Mouse (Mus musculus) hindbrain, postnatal 0 days (tissue): ENCODE measurements at regions not wholly inside any gene's neighbourhood (a gene's known extent, or its start where the extent isn't known, plus 50 kb on each side); places are given as distances from the start of the nearest gene placed in this dataset.
A peak's percentile ranks its signal among the peaks of the same experiment; 100 is the strongest.

Source experiments
- ATAC-seq: fragments of 200-750 bp; cut with Nextera tagmentation; 2 replicates; pipeline ENCODE4 v1.8.0; 2017; ENCODE audit warnings: mild to moderate bottlenecking, moderate TSS enrichment, moderate library complexity
- DNase-seq: peaks from one replicate; pipeline ENCODE4 v3.0.0-alpha.2; 2015; ENCODE audit warnings: low spot score
- H3K27ac ChIP-seq: fragments of 300-500 bp; sonication (generic); 2 replicates; pipeline ENCODE4 v1.5.1; 2014; ENCODE audit warnings: mild to moderate bottlenecking
- H3K27me3 ChIP-seq: fragments of 300-500 bp; sonication (generic); 2 replicates; pipeline ENCODE4 v1.6.1; 2014; ENCODE audit warnings: low read length, mixed read lengths; ENCODE audit not compliant: insufficient read depth
- H3K36me3 ChIP-seq: fragments of 300-500 bp; sonication (generic); 2 replicates; pipeline ENCODE4 v1.6.1; 2014; ENCODE audit warnings: low read length, mixed read lengths; ENCODE audit not compliant: insufficient read depth
- H3K4me1 ChIP-seq: fragments of 300-500 bp; sonication (generic); 2 replicates; pipeline ENCODE4 v1.6.1; 2014; ENCODE audit warnings: antibody characterized with exemption, low read length, mixed read lengths; ENCODE audit not compliant: insufficient read depth
- H3K4me2 ChIP-seq: fragments of 300-500 bp; sonication (generic); 2 replicates; pipeline ENCODE4 v1.6.1; 2014; ENCODE audit warnings: low read depth, mild to moderate bottlenecking, low read length, moderate library complexity, mixed read lengths
- H3K4me3 ChIP-seq: fragments of 300-500 bp; sonication (generic); 2 replicates; pipeline ENCODE4 v1.5.1; 2014; ENCODE audit warnings: low read length
- H3K9ac ChIP-seq: fragments of 300-500 bp; sonication (generic); replicated peaks from 2 replicates; pipeline ENCODE4 v1.6.1; 2014; ENCODE audit warnings: mild to moderate bottlenecking, low read length, moderate library complexity, mixed read lengths
- H3K9me3 ChIP-seq: fragments of 300-500 bp; sonication (generic); 2 replicates; pipeline ENCODE4 v1.6.1; 2016; ENCODE audit warnings: low read length, mixed read lengths
- CTCF ChIP-seq: IDR thresholded peaks from 2 replicates; pipeline ENCODE4 v1.5.1; 2016; ENCODE audit warnings: antibody characterized with exemption, control low read depth, low read depth
- WGBS: fragments of 180-500 bp; shearing (Covaris S2); extraction: QIAGEN DNeasy Blood & Tissue Kit; methylation state at CpG from one replicate; pipeline ENCODE4 v1.1.7; 2014; 5-methylcytosine and 5-hydroxymethylcytosine counted together

- TF ChIP-seq CTCF = no peak
- 67% methylated on average over 6 of the region's 6 CpGs for WGBS
- Histone ChIP-seq H3K27ac (no peak overlapping the region), H3K36me3 (no peaks in the 10 kb centered on the region), H3K9ac (no peak overlapping the region), H3K4me2 (no peak overlapping the region), H3K9me3 (no peaks in the 10 kb centered on the region), H3K27me3 (no peaks in the 10 kb centered on the region), H3K4me3 (no peak overlapping the region), H3K4me1 (no peaks in the 10 kb centered on the region)
- no peak for ATAC-seq
- no peak for DNase-seq
Observed at GRCm38 (mm10) chr9:53045788-53046187, 202.1 kb downstream of the Ddx10 start.

GRCm38 (mm10) chr9:53033797-53034196, 214.1 kb downstream of the Ddx10 start:
- no peaks in the 10 kb centered on the region for H3K4me1 ChIP-seq
- no peaks in the 10 kb centered on the region for H3K27me3 ChIP-seq
- no peak for DNase-seq
- no peaks in the 10 kb centered on the region for H3K36me3 ChIP-seq
- no peak for ATAC-seq
- no peak overlapping the region for H3K4me2 ChIP-seq
- H3K9me3 ChIP-seq = no peaks in the 10 kb centered on the region
- H3K9ac ChIP-seq = no peak overlapping the region
- no peak for TF ChIP-seq CTCF
- WGBS = 84% methylated on average over 4 of the region's 4 CpGs
- no peak overlapping the region for H3K4me3 ChIP-seq
- H3K27ac ChIP-seq = no peak overlapping the region

GRCm38 (mm10) chr9:53022096-53022495, 225.8 kb downstream of the Ddx10 start:
- no peak for TF ChIP-seq CTCF
- ATAC-seq (no peak), DNase-seq (no peak)
- no peaks in the 10 kb centered on the region for H3K9me3 ChIP-seq
- no peak overlapping the region for H3K9ac ChIP-seq
- H3K27me3 ChIP-seq = no peaks in the 10 kb centered on the region
- no peaks in the 10 kb centered on the region for H3K4me1 ChIP-seq
- no peak overlapping the region for H3K27ac ChIP-seq
- H3K4me3 ChIP-seq = no peak overlapping the region
- no peaks in the 10 kb centered on the region for H3K36me3 ChIP-seq
- H3K4me2 ChIP-seq = no peak overlapping the region
- 71% methylated on average over 4 of the region's 4 CpGs for WGBS

GRCm38 (mm10) chr9:53010741-53011140, 237.1 kb downstream of the Ddx10 start:
- H3K9me3 ChIP-seq = no peaks in the 10 kb centered on the region
- no peaks in the 10 kb centered on the region for H3K4me1 ChIP-seq
- no peak overlapping the region for H3K9ac ChIP-seq
- no peak for TF ChIP-seq CTCF
- ATAC-seq (no peak), DNase-seq (no peak)
- 93% methylated on average over 9 of the region's 9 CpGs for WGBS
- H3K4me2 ChIP-seq = no peak overlapping the region
- no peak overlapping the region for H3K4me3 ChIP-seq
- no peak overlapping the region for H3K27ac ChIP-seq
- H3K27me3 ChIP-seq = no peaks in the 10 kb centered on the region
- no peaks in the 10 kb centered on the region for H3K36me3 ChIP-seq

GRCm38 (mm10) chr9:53007395-53007794, 240.5 kb downstream of the Ddx10 start:
- Histone ChIP-seq H3K27ac (no peak overlapping the region), H3K4me1 (no peaks in the 10 kb centered on the region), H3K4me2 (no peak overlapping the region), H3K36me3 (no peaks in the 10 kb centered on the region), H3K9ac (no peak overlapping the region), H3K27me3 (no peaks in the 10 kb centered on the region), H3K9me3 (no peaks in the 10 kb centered on the region), H3K4me3 (no peak overlapping the region)
- DNase-seq = no peak
- WGBS = 93% methylated on average over 10 of the region's 10 CpGs
- TF ChIP-seq CTCF = no peak
- no peak for ATAC-seq

- Histone ChIP-seq H3K27me3 (no peaks in the 10 kb centered on the region), H3K4me3 (no peak overlapping the region), H3K27ac (no peak overlapping the region), H3K9me3 (no peaks in the 10 kb centered on the region), H3K36me3 (no peaks in the 10 kb centered on the region), H3K4me2 (no peak overlapping the region), H3K4me1 (no peaks in the 10 kb centered on the region), H3K9ac (no peak overlapping the region)
- ATAC-seq = no peak
- 70% methylated on average over 1 of the region's 1 CpGs for WGBS
- TF ChIP-seq CTCF = no peak
- no peak for DNase-seq
Observed at GRCm38 (mm10) chr9:53006085-53006484, 241.8 kb downstream of the Ddx10 start.

GRCm38 (mm10) chr9:53004253-53004978, 243.4 kb downstream of the Ddx10 start:
- no peak for TF ChIP-seq CTCF
- peak; percentile 21 for DNase-seq
- no peak overlapping the region for H3K4me2 ChIP-seq
- no peaks in the 10 kb centered on the region for H3K4me1 ChIP-seq
- ATAC-seq = no peak
- H3K9ac ChIP-seq = no peak overlapping the region
- H3K9me3 ChIP-seq = no peaks in the 10 kb centered on the region
- 26% methylated on average over 3 of the region's 3 CpGs for WGBS
- no peak overlapping the region for H3K27ac ChIP-seq
- no peak overlapping the region for H3K4me3 ChIP-seq
- H3K27me3 ChIP-seq = no peaks in the 10 kb centered on the region
- H3K36me3 ChIP-seq = no peaks in the 10 kb centered on the region
